Mouse (Mus musculus) lung, postnatal 10 days (tissue): Measurements from ENCODE around the gene Fbxo27.

Experiments used
- DNase-seq: peaks from one replicate; pipeline ENCODE4 v3.0.0; 2021

Gene Fbxo27

GRCm38 (mm10) chr7:28709454-28709853, 16.8 kb downstream of the Fbxo27 start:
- DNase-seq, result no peak

GRCm38 (mm10) chr7:28710962-28711361, 18.3 kb downstream of the Fbxo27 start:
- no peak for DNase-seq

- DNase-seq, result no peak
Measured at GRCm38 (mm10) chr7:28714667-28715066, 22.0 kb downstream of the Fbxo27 start.

GRCm38 (mm10) chr7:28715598-28715997, 22.9 kb downstream of the Fbxo27 start:
- no peak for DNase-seq

GRCm38 (mm10) chr7:28716590-28717281, 24.1 kb downstream of the Fbxo27 start, which contains the start of gene Fbxo17:
Gene Fbxo17, plus strand, starts transcription at chr7:28716804.
- DNase-seq, result peak; percentile 77

GRCm38 (mm10) chr7:28717726-28718125, 25.1 kb downstream of the Fbxo27 start:
- no peak for DNase-seq

GRCm38 (mm10) chr7:28719159-28719558, 26.5 kb downstream of the Fbxo27 start:
- DNase-seq, result no peak

GRCm38 (mm10) chr7:28719650-28720049, 27.0 kb downstream of the Fbxo27 start:
- DNase-seq, result no peak

- peak; percentile 42 for DNase-seq
Measured at GRCm38 (mm10) chr7:28720753-28721537, 28.3 kb downstream of the Fbxo27 start.

- DNase-seq, result no peak
Measured at GRCm38 (mm10) chr7:28722079-28722478, 29.4 kb downstream of the Fbxo27 start.

- DNase-seq, result no peak
Measured at GRCm38 (mm10) chr7:28724613-28725012, 32.0 kb downstream of the Fbxo27 start.

- peak; percentile 87 for DNase-seq
Measured at GRCm38 (mm10) chr7:28726600-28726999, 34.0 kb downstream of the Fbxo27 start.

GRCm38 (mm10) chr7:28727649-28728340, 35.1 kb downstream of the Fbxo27 start:
- DNase-seq, result peak; percentile 34

- peak; percentile 91 for DNase-seq
Measured at GRCm38 (mm10) chr7:28732341-28733142, 39.9 kb downstream of the Fbxo27 start.

- DNase-seq, result no peak
Measured at GRCm38 (mm10) chr7:28733211-28733610, 40.6 kb downstream of the Fbxo27 start.

GRCm38 (mm10) chr7:28735701-28736100, 43.1 kb downstream of the Fbxo27 start:
- DNase-seq, result peak; percentile 30

GRCm38 (mm10) chr7:28739829-28740228, 47.2 kb downstream of the Fbxo27 start:
- DNase-seq, result no peak

GRCm38 (mm10) chr7:28740949-28741348, 48.3 kb downstream of the Fbxo27 start:
- no peak for DNase-seq

GRCm38 (mm10) chr7:28741368-28741708, 48.7 kb downstream of the Fbxo27 start:
- DNase-seq, result no peak

GRCm38 (mm10) chr7:28741709-28742438, 49.2 kb downstream of the Fbxo27 start, which contains the start of the genes Mrps12 and Sars2:
Gene Mrps12, minus strand, starts transcription at chr7:28741820.
Gene Sars2, plus strand, starts transcription at chr7:28741992.
- peak; percentile 96 for DNase-seq
